Mouse (Mus musculus) liver, embryonic 14.5 days (tissue): ENCODE results near the gene Rps27a. TPM values are rescaled to one million over a fixed set of nuclear protein-coding genes. Genes with fewer than 3 reads are reported as not detected.

Experiments used
- ATAC-seq: fragments of 200-750 bp; cut with Nextera tagmentation; 2 replicates; pipeline ENCODE4 v1.8.0; 2017; ENCODE audit warnings: moderate number of reproducible peaks, mild to moderate bottlenecking, moderate library complexity; ENCODE audit not compliant: insufficient read depth
- DNase-seq, 3 experiments: peaks; one replicate each; pipeline ENCODE4 v3.0.0-alpha.2; 2012 to 2013; ENCODE audit warnings: low read depth in 3 of 3, low spot score in 3 of 3
- H3K27ac ChIP-seq: fragments of 300-500 bp; sonication (generic); 2 replicates; pipeline ENCODE4 v1.5.1; 2014; ENCODE audit warnings: moderate library complexity, mild to moderate bottlenecking, control low read depth, inconsistent platforms
- H3K27me3 ChIP-seq: fragments of 300-500 bp; sonication (generic); 2 replicates; pipeline ENCODE4 v1.6.1; 2014; ENCODE audit warnings: mild to moderate bottlenecking, low read length, moderate library complexity; ENCODE audit not compliant: control insufficient read depth, insufficient read depth
- H3K36me3 ChIP-seq: fragments of 300-500 bp; sonication (generic); replicated peaks from 2 replicates; pipeline ENCODE4 v1.6.1; 2014; ENCODE audit warnings: low read depth; ENCODE audit not compliant: control insufficient read depth, insufficient read depth
- H3K4me1 ChIP-seq, 2 experiments: fragments of 200-500 bp in 1 of 2; fragments of 300-500 bp in 1 of 2; sonication (generic) in 1 of 2; replicated peaks; 2 replicates each; pipeline ENCODE4 v1.6.1; 2012 to 2014; ENCODE audit warnings: antibody characterized with exemption in 1 of 2, inconsistent platforms in 1 of 2, low read length in 1 of 2; ENCODE audit not compliant: control insufficient read depth in 2 of 2, insufficient read depth in 2 of 2
- H3K4me2 ChIP-seq: fragments of 300-500 bp; sonication (generic); 2 replicates; pipeline ENCODE4 v1.6.1; 2014; ENCODE audit warnings: low read depth, mild to moderate bottlenecking, control low read depth, moderate library complexity
- H3K4me3 ChIP-seq, 2 experiments: fragments of 200-500 bp in 1 of 2; fragments of 300-500 bp in 1 of 2; sonication (generic) in 1 of 2; 2 replicates each; pipeline ENCODE4 v1.5.1; 2012 to 2014; ENCODE audit warnings: low read depth in 2 of 2, low read length in 2 of 2, mild to moderate bottlenecking in 2 of 2, control low read depth in 1 of 2, inconsistent platforms in 1 of 2, moderate library complexity in 1 of 2; ENCODE audit not compliant: insufficient read depth in 1 of 2
- H3K9ac ChIP-seq: fragments of 300-500 bp; sonication (generic); replicated peaks from 2 replicates; pipeline ENCODE4 v1.6.1; 2014; ENCODE audit warnings: mild to moderate bottlenecking, control low read depth, moderate library complexity
- H3K9me3 ChIP-seq: fragments of 300-500 bp; sonication (generic); 2 replicates; pipeline ENCODE4 v1.6.1; 2016; ENCODE audit warnings: low read length, mixed read lengths; ENCODE audit not compliant: control insufficient read depth
- CTCF ChIP-seq: IDR thresholded peaks from 2 replicates; pipeline ENCODE4 v1.5.1; 2016; ENCODE audit warnings: antibody characterized with exemption, low read depth, control low read depth
- EP300 ChIP-seq: IDR thresholded peaks from 2 replicates; pipeline ENCODE4 v1.6.1; 2016; ENCODE audit warnings: antibody characterized with exemption, low read depth
- WGBS: fragments of 180-500 bp; shearing (Covaris S2); extraction: QIAGEN DNeasy Blood & Tissue Kit; methylation state at CpG from one replicate; pipeline ENCODE4 v1.1.7; 2014; ENCODE audit not compliant: insufficient replicate concordance; 5-methylcytosine and 5-hydroxymethylcytosine counted together
- polyA plus RNA-seq, 2 experiments: library from polyadenylated mRNA; depleted of rRNA in 1 of 2; stranded (reverse) in 1 of 2; unstranded in 1 of 2; fragments of >200 nt; fragmentation: Nextera tagmentation in 1 of 2; extraction: Ambion mirVana in 1 of 2; gene quantifications; 2 replicates each; pipeline versions ENCODE4 v1.2.1 to v1.2.3; 2012 to 2014

Rps27a gene
- polyA plus RNA-seq, 2 experiments, result 902 to 1,164 TPM

DNA sequence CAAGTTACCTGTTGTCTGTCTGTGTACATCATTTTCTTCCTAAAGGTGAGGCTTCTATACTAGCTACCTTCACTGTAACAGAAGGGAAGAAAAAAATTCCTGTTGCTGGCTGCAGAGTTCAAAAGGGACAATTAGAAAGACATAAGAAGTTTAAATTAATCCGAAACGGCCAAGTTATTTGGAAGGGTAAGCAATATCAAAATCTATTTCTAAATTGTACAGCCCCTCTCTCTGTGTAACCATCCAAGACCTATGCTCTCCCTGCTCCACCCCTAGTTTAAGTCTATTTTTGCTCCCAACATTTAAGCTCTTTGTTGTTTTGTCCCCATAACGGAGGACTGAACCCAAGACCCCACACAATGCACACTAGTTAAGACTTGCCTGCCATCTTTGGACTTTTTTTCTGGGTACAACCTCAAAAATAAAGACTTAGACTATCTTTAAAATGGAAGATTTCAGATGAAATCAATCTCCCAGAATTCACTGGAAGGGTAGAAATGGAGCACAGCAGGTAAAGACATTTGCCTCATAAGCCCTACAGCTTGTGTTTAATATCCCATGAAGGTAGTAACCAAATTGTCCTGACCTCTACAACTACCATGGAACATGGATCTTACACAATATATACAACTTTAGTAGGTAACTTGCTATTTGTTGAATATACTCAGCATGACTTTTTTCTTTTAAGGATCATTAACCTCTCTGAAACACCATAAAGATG is 3.5 kb downstream of the Rps27a start:
- DNase-seq (no peak), ATAC-seq (no peak)
- peaks cover 41% of the 10 kb centered on the region for H3K36me3 ChIP-seq
- TF ChIP-seq CTCF, result no peak
- TF ChIP-seq EP300, result no peak
- WGBS, result 78% methylated on average over 3 of the region's 3 CpGs
- no peaks in the 10 kb centered on the region for H3K27me3 ChIP-seq
- no peak overlapping the region for H3K4me3 ChIP-seq
- no peak overlapping the region for H3K27ac ChIP-seq
- no peak overlapping the region for H3K4me2 ChIP-seq
- peaks cover 8 to 13% of the 10 kb centered on the region in 2 experiments for H3K4me1 ChIP-seq
- H3K9me3 ChIP-seq, result no peaks in the 10 kb centered on the region
- no peak overlapping the region for H3K9ac ChIP-seq

DNA sequence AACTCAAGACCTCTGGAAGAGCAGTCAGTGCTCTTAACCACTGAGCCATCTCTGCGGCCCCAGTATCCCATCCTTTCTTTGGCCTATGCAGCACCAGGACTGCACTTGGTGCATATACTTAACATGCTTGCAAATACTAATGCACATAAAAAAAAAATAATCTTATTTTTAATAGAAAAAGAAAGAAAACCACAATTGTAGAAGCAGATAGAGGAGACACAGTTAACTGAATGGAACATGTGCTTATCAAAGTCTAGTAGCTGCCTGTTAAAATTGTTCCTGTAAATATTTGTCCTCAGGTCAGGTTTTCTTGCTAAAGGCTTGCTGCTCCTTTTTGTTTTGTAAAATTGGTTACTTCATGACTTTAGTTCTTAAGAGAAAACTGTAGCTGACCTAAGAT is 9.7 kb downstream of the Rps27a start:
- ATAC-seq, result no peak
- no peaks in the 10 kb centered on the region for H3K9me3 ChIP-seq
- no peaks in the 10 kb centered on the region for H3K27me3 ChIP-seq
- TF ChIP-seq EP300 (no peak), CTCF (no peak)
- peaks cover 42% of the 10 kb centered on the region for H3K36me3 ChIP-seq
- WGBS, result 73% methylated on average over 1 of the region's 1 CpGs
- no peak for DNase-seq
- no peak overlapping the region for H3K9ac ChIP-seq
- H3K4me1 ChIP-seq, result no peaks in the 10 kb centered on the region
- H3K27ac ChIP-seq, result no peak overlapping the region
- no peak overlapping the region for H3K4me2 ChIP-seq
- no peak overlapping the region for H3K4me3 ChIP-seq

DNA sequence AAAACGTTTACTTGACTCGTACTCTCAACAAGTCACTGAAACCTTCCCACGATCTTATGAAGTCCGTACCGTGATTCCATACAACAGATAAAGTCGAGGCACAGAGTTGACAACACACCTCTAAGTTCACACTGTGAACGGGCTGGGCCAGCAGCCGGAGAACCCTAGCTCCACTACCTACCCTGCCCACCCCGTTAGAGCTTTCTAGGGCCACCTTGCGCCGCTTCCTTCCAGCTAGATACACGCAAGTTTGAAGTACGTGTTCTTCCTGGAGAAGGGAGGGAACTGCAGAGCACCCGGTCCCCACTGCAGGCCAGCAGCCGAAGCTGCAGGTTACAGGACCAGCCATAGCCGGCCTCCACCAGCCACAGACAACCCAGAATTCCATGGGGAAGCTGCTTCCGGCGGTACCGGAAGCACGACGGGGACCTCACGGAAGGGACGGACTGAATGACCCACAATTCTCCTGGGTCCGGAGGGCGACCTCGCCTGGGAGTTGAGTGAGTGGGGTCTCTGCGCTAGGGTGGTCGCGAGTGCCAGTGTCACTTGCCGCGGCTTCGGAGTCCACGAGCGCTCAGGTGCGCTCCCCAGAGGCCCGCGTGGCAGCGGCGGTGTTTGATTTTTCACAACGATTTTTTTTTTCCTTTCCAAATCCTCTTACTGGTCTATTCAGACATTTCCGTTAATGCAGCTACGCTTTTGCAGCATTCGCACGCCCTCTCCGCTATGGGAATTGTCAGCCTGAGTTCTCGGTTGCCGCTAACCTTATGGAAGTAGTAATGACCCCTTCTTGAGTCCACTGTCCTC is 21.7 kb downstream of the Rps27a start, which contains the start of gene Mtif2:
Gene Mtif2 (plus strand): TSS at position 421 of the 807 bp plus-strand sequence.
- H3K4me3 ChIP-seq, result peak within 1 kb of the TSS; percentile 83 to 92

DNA sequence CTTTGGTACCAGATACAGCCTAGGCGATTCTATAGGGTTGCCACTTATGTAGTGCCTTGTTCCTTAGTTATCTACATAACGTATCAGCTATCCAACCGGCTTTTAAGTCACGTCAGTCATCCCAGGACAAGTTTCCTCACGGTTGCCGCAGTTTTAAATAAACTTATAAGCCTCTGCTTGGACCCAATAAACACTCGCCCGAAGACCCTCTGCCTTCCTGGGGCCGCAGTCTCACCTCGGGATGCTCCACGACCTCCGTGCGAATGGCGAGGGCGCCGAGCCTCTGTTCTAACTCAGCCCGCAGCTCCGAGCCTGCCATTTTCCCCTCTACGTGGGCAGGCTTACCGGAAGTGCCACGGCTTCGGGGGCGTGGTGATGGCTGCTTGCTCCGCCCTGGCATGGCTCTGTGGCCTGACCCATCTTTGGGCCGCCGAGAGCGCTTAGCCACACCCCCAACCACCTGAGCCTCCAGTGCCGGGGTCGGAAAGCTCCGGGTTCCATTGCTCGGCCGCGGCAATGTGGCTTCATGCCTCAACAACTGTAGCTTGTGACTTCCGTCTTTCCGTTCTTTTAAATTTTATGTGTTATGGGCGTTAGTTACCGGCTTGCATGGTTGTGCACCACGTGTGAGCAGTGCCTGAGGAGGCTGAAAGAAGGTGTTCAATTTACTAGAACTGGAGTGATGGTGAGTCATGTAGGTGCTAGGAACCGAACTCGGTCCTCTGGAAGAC is 33.1 kb downstream of the Rps27a start, which contains the start of gene Prorsd1:
Gene Prorsd1 (minus strand): TSS at position 352 of the 731 bp plus-strand sequence.
- DNase-seq (peak; percentile 86 to 90 (median 88)), ATAC-seq (peak; percentile 100)
- Histone ChIP-seq H3K4me3 (peak within 1 kb of the TSS; percentile 81 to 84), H3K4me1 (peaks cover 4 to 8% of the 10 kb centered on the region in 2 experiments), H3K9ac (peak within 1 kb of the TSS; percentile 86), H3K27me3 (no peaks in the 10 kb centered on the region), H3K27ac (peak within 1 kb of the TSS; percentile 76), H3K9me3 (no peaks in the 10 kb centered on the region), H3K36me3 (peaks cover 2% of the 10 kb centered on the region), H3K4me2 (peak within 1 kb of the TSS; percentile 84)
- 2% methylated on average over 40 of the region's 40 CpGs for WGBS
- TF ChIP-seq CTCF, result no peak
- 0 out of 2 replicates have a peak, but pooled peaks have one; percentile 9 for TF ChIP-seq EP300

More for the DNA sequence above, 21.7 kb downstream of the Rps27a start, which contains the start of gene Mtif2:
- Histone ChIP-seq H3K36me3 (peaks cover 10% of the 10 kb centered on the region), H3K27me3 (no peaks in the 10 kb centered on the region), H3K9ac (peak within 1 kb of the TSS; percentile 91), H3K27ac (peak within 1 kb of the TSS; percentile 83), H3K4me2 (peak within 1 kb of the TSS; percentile 83), H3K9me3 (no peaks in the 10 kb centered on the region), H3K4me1 (peaks cover 4 to 6% of the 10 kb centered on the region in 2 experiments)
- 1% methylated on average over 47 of the region's 47 CpGs for WGBS
- ATAC-seq (peak; percentile 95), DNase-seq (peak; percentile 63 to 76 (median 68))
- TF ChIP-seq CTCF, result peak; percentile 41
- TF ChIP-seq EP300, result peak; percentile 26; the same call in 1 of the 2 replicates
